Mouse (Mus musculus) liver, embryonic 14.5 days (tissue): ENCODE results near the gene I830077J02Rik.

ENCODE experiments used
- CTCF ChIP-seq: IDR thresholded peaks from 2 replicates; pipeline ENCODE4 v1.5.1; 2016; ENCODE audit warnings: antibody characterized with exemption, low read depth, control low read depth
- EP300 ChIP-seq: IDR thresholded peaks from 2 replicates; pipeline ENCODE4 v1.6.1; 2016; ENCODE audit warnings: antibody characterized with exemption, low read depth

- TF ChIP-seq CTCF (no peak), EP300 (no peak)
Measured at GRCm38 (mm10) chr3:105917656-105918354, 14.7 kb downstream of the I830077J02Rik start.
